Mouse (Mus musculus): ENCODE data around the gene Rps6ka1.

The Rps6ka1 gene

DNA sequence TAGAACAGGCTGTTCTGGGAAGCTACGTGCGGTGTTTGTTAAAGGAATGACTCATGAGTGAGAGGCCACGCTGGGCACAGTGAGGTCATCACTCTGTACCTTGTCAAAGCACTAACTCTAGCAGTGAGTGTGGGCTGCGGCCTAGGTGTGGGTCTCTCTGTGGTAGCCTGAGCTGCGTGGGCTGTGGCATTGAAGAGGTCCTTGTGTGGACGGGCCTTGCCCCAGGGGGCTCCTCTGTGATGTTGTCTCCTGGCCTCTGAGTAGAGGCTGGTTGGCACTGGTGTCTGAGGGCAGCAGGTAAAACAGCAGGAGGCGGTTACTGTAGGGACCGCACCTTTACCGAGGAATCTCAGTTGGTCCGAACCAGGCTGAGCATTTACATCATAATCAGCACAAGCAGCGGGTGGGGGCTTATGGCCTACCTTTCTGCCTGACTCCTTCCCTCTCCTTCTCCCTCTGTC, 9.9 kb upstream of the Rps6ka1 start:
- in situ Hi-C loops (cut with MboI, MseI): no loop called here

GRCm38 (mm10) chr4:133896984-133897383, 9.4 kb upstream of the Rps6ka1 start:
- in situ Hi-C loops (cut with MboI, MseI): no loop called here

- in situ Hi-C loops (cut with MboI, MseI): no loop called here
These were observed 8.4 kb upstream of the Rps6ka1 start for GRCm38 (mm10) chr4:133896002-133896401.

DNA sequence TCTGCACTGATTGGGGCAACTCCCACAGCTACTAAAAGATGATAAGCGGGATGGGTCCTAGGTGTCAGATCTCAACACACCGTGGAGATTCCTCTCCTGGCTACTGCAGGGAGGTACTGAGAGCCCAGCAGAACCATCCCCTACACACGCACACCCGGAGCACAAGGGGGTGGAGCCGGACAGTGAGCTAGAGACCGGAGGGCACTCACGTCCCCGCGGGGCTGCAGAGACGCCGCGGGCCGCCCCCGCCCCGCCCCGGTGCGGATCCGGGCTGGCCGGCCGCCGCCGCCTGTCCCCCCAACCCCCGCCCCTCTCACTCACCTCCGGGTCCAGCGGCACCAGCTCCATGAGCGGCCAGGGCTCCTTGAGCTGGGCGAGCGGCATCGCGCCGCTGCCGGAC, 348 bp downstream of the Rps6ka1 start:
- in situ Hi-C loops (cut with MboI, MseI): no loop called here

GRCm38 (mm10) chr4:133885991-133886501, 1.6 kb downstream of the Rps6ka1 start:
- in situ Hi-C loops (cut with MboI, MseI): no loop called here

DNA sequence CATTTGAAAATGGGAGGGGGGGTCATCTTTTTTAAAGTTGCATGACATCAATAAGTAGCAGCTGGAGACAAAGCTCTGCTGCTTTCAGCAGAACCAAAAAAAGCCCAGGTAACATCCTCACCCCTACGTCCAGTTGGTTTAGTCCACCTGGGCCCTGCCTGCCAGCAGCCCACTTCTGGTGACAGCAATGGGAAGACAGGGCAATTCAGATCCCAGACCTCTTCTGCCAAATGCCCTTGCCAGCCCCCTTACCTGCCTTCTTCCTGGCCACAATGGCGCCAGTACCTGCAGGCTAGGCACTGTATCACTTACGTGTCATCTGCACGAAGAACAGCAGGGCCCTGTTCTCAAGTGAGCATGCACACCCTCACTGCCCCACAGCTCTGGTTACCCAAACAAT, 2.3 kb downstream of the Rps6ka1 start:
- in situ Hi-C loops (cut with MboI, MseI): no loop called here

DNA sequence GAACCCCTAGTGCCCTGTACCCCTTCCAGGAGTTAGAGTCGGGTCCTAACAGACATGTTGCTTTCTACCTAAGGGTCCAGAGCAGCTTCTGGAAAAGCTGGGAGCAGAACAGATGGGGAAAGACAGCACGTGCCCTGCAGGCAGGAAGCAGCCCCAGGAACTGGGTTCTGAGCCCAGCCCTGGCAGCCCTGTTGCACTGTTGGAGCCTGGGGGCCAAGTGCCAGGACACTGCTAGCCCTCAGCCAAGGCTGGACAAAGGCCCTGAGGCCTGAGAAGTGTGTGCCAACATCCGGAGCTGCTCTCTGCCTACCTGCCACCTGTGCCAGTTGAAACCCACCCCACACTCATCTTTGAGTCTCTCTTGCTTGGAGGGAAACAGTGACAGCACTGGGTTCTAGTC, 2.7 kb downstream of the Rps6ka1 start:
- in situ Hi-C loops (cut with MboI, MseI): no loop called here

GRCm38 (mm10) chr4:133884127-133884753, 3.4 kb downstream of the Rps6ka1 start:
- in situ Hi-C loops (cut with MboI, MseI): no loop called here

DNA sequence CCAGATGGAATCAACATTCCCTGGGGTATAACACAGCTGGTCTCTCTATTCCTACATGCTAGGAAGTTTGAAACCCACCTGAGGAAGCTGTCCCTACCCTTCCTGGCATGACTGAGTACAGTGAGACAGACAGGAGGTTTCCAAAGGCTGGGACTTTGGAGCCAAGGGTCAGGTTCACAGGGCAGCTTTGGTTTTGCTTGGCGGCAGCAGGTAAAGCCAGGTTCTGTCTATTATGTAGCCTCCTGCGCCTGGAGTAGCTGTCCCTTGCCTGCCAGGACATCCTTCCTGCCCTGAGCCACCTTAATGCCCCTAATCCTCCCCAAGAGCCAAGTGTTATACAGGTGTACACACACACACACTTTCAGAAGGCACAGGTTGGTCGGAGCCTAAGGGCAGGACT, 5.7 kb downstream of the Rps6ka1 start:
- in situ Hi-C loops (cut with MboI, MseI): no loop called here

DNA sequence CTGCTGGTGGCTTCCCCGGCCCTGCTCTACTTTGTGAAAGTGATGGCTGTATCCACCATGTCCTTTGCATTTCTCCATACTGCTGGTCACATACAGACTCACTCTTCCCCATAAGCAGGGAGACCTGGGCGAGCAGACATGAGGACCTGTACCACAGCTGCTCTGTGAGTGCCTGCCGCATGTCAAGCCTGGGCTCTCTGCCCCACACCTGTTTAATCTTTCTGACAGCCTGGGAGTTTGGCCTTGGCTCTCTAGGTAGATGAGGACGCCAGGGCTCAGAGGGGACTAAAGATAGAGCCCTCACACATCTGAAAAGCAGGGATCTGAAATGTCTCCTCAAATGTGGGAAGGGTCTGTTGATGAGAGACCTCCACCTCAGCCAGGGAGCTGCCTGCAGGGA, 6.2 kb downstream of the Rps6ka1 start:
- in situ Hi-C loops (cut with MboI, MseI): no loop called here

DNA sequence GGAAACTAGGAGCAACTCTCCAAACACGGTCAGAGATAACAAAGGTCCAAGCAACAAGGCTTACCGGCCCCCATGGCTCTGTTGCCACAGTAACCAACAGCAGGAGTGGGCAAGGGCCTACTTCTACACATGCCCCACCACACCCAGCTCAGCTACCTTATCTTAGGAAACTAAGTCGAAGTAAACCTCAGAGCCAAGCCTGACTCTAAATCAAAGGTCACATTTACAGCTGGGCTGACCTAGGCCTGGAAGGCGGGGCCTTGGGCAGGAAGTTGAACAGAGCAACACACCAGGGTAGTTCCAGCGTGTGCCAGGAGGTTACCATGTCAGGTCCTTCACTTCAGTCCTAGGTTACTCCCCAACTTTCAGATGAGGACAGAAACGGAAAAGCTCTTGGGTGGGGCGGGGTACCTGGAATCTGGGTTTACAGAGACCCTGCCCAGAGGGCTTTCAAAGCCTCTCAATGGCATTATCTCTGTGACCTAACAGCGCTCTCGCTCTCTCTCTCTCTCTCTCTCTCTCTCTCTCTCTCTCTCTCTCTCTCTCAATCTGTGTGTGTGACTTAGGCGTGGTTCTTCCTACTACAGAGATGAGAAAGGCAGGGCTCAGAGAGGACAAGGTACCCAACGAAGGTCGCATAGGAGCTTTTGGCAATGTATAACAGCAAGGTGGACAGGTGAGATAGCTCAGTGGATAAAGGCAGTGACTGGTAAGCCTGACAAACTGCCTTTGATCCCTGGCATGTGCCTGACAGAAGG, 8.3 kb downstream of the Rps6ka1 start:
- in situ Hi-C loops (cut with MboI, MseI): no loop called here

DNA sequence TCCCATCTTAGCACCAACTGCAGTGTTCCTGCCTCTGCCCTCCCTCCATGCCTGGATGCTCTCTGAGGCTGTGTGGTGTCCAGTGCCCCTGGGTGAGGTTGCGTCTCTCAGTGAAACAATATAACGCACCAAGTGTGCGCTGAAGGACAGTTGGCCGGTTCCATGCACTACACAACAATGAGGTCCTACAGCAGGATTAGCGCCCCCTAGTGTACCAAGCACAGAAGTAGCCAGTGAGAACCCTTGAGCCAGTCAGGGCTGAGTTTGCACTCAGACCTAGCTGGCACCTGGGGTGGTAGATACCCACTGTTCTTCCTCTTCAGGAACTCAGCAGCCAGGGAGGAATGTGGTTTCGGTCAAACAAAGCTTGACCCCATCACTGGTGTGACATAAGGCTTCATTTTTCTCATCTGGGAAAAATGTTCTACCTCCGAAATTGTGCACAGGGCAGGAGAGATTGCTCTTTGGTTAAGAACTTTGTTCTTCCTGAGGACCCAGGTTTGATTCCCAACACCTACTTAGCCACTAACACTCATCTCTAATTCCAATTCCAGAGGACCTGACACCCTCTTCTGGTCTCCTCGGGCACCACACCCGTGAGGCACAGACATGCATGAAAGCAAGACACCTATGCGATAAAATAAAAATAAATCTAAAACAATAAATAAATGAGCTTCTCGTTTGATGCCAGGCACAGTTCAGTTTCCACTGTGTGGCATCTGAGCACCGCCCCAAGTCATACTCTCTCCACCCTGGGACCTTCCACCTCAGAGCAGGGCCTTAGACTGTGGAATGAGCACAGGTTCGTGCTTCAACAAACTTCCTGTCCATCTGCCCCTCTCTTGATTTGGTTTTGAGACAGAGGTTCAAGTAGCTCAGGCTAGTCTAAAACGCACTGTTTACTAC, 9.5 kb downstream of the Rps6ka1 start:
- in situ Hi-C loops (cut with MboI, MseI): no loop called here

DNA sequence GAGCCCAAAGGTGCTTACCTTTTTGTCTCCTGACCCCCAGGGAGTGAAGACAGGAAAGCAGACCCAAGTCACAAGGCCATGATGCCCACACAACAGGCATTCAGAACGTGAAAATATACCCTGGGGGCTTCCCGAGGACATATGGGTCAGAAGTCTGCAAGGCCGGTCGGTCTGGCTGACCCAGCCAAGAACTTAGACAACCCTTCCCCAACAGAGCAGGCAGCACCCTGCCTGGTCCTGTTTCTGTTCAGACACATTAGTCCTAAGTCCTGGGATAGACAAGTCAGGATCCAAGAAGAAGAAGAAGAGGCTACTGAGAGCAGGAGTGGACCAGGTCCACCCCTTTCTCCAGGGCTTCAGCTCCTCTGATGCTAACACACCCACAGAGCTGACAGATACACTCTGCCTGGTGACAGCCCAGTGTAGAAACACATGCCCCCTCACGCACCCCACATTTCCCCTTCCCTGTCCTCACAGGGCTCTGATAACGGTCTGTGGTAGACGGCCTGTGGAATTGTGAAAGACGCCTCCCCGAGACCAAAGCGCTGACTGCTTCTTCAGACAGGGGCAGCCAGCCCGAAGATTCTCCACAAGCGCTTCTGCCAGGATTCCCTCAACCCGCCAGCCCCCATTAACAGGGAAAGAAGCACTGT, 12.6 kb downstream of the Rps6ka1 start:
- in situ Hi-C loops (cut with MboI, MseI): no loop called here

GRCm38 (mm10) chr4:133873926-133874864, 13.4 kb downstream of the Rps6ka1 start:
- in situ Hi-C loops (cut with MboI, MseI): no loop called here

DNA sequence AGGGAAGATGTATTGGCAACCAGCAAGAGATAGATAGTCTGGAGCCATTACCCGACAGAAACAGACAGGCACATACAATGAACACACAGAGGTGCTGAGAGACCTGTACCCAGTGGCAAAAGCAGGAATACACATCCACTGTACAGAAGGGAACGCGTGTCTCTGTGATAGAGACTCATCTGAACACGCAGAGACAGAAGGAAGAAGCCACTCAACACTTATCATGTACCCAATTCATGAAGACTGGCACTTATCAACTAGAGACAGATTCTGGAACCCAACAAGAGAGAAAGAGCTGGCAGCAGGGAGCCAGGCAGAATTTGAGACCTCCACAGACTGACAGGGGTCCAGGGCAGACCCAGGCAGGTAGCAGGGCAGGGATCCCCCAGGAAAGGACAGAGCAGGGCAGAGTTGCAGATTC, 14.2 kb downstream of the Rps6ka1 start:
- in situ Hi-C loops (cut with MboI, MseI): no loop called here

DNA sequence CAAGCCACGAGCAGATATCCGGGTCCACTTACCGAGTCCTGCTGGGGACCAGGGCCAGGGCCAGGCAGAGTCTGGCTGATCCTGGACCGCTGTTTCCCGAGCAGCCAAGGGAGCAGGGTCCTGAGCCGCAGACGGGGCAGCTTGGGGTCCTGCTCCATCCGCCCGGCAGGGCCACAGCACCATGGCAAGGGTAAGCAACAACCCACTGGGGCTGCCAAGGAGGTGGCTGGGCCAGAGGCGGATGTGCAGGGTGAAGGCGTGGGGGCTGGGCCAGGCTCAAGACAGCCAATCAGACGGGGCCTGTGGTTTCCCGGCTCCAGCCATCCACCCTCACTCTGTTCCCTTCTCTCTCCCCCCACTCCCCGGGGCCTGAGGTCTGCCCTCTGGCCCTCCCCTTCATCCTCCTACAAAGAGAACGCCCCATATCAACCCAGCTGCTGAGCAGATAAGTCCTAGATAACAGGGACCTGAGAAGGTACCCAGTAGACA, 14.7 kb downstream of the Rps6ka1 start:
- in situ Hi-C loops (cut with MboI, MseI): no loop called here

GRCm38 (mm10) chr4:133872222-133872811, 15.3 kb downstream of the Rps6ka1 start:
- in situ Hi-C loops (cut with MboI, MseI): no loop called here

GRCm38 (mm10) chr4:133865231-133865630, 22.4 kb downstream of the Rps6ka1 start:
- in situ Hi-C loops (cut with MboI, MseI): loop anchor here (5.0 kb wide), 1 partner anchor 88 kb away; no protein-coding TSS in a partner anchor

DNA sequence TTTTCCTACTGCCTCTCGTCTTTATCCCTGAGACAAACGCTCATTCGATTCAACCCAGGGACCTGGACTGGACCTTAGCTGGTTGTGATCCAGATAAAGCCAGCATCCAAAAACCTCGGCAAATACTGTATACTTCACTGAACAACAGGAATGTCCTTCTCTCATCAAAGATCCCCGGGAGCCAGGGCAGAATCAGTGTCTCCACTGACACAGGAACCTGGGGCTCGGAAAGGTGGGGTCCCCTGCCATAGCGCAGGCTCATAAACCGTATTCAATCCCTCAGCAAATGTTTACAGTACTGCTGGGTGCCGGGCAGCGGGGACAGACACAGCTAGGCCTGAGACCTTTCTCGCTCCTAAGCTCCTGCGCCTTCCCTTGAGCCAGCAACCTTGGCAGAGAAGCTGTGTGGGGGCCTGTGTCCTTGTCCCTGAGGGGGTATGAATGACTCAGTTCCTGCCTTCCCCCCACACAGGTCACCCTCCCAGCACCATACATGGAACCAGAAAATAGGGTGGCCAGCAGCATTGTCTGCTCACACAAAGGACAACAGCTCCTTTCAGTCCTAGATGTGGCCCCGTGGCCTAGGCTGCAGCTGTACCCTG, 23.1 kb downstream of the Rps6ka1 start:
- in situ Hi-C loops (cut with MboI, MseI): no loop called here
